Mouse (Mus musculus) left cerebral cortex, adult 8-10 months (tissue): ENCODE measurements around the gene Akap7. TPM values are rescaled to one million over a fixed set of nuclear protein-coding genes. Genes with fewer than 3 reads are reported as not detected.

ENCODE experiments used
- DNase-seq, 2 experiments: peaks; one replicate each; pipeline ENCODE4 v3.0.0; 2022; ENCODE audit warnings: low spot score in 2 of 2
- total RNA-seq, 4 experiments: library from RNA; stranded (reverse); gene quantifications; 2 replicates each; pipeline ENCODE4 v1.2.4; 2022

The Akap7 gene
- 10 to 100 TPM; 68.4 to 76.6 (median 72.1) TPM for total RNA-seq

DNA sequence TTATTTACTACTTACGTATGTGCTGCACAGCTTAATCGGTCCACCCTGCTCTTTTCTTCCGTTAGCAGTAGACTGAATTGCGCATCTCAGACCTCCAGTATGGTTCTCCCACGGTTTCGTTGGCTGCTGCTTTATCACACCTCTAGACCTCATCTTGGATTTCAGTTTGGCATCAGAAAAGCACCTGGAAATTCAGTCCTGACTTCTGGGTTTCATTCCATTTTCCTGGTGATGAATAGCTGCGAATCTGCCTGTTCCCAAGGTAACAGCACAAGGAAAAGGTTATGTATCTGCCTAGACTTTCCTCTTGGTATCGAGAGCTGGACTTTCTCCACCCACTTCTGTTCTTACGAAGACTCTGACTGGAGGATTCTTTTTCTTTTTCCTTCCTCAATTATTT lies at the start of gene Akap7:
Akap7 (minus strand) TSS at position 101 of the 400 bp plus-strand sequence.
- DNase-seq: no peak

DNA sequence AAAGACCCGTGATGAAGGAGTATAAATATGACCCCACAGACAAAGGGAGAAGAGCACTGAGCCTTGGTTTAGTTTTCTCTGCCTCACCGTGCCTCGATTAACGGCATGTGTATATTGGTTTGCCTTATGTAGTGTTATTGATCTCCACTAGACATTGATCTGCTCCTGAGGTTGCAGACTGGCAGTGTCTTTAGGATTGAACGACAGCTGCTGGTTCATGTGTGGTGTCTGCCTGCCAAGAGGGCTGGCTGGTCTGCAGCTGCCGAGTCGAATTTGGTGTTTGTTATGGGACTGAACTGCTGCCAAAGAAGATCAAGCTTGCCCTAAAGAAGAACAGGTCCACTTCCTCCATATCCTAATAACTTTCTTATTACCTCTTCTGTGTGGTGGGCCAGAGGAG lies 46.7 kb upstream of the Akap7 start:
- no peak for DNase-seq

DNA sequence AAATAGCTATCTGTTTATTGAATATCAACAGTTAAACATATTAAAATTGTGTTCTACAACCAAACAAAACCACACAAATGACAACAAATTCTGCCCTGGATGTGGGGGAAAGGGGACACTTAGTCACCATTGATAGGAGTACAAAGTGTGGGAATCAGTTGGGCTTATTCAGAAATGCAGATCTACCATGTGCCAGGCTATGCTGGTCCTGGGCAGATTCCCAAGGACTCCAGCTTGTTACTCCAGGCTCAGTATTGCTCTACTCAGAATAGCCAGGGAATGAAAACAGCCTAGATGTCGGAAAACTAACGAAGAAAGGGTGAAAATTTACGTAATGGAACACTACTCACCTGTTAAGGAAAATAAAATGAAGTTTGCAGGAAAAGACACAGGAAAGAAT lies 46.3 kb upstream of the Akap7 start:
- no peak for DNase-seq

DNA sequence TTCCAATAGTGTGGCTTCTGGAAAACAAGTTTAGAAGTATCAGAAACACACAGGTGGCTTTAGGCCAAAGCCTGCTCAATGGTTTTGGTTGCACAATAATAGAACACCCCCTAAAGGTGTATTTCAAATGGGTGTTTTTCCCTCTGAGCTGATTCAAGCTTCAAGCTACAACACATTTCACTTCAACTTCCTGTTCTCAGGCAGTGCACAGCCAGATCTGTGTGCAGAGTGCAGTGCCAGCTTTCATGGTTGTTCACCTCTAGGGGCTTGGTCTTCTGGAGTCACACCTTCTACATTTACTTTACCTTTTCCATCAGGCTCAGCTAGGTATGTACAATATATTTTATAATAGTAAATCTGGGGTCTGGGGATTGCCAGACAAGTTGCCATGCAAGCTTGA lies 35.1 kb upstream of the Akap7 start:
- no peak for DNase-seq

DNA sequence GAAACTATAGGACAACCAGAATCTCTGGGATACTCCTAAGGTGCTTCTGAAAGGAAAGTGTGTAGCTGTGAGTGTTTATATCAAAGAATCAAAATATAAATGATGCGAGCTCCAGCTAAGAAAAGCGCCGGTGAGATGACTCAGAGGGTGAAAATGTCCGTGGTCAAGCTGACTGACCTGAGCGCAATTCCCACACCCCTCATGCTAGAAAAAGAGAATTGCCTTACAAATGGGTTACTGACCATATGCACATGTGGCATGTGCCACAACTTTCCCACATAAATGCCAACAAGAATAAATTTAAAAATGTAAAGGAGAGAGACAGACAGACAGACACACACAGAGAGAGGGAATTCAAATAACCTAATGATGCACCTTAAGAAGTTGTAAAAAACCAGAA lies 33.0 kb upstream of the Akap7 start:
- no peak for DNase-seq

DNA sequence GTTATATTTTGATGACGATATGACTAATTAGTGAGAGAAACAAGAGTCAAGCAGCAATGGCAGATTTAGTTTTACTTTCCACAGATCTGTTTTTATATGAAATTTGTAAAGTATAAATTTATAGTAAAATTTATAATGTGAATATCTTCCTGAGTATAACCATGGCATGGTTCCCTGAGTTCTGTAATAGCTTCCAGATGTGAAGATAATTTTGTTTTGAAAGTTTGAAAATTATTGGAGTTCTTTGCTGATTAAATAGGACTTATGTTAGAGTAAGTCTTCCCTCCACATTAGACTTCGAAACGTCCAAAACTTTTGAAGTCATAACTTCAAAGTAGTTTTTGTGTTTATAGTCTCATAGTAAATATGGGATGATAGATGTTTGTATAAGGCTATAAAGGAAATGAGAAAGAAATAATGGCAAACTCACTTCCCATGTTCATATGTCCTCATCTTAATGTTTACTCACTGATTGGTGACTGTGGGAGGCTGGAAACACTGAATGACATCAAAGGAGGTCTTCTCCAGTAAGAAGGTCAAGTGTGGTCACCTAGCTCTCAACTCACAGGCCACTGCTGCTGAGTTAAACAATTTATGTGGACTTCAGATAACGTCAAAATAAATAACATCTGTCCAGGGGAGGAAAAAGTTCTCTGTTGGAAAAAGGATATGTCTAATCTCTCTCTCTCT lies 25.9 kb upstream of the Akap7 start:
- no peak for DNase-seq

DNA sequence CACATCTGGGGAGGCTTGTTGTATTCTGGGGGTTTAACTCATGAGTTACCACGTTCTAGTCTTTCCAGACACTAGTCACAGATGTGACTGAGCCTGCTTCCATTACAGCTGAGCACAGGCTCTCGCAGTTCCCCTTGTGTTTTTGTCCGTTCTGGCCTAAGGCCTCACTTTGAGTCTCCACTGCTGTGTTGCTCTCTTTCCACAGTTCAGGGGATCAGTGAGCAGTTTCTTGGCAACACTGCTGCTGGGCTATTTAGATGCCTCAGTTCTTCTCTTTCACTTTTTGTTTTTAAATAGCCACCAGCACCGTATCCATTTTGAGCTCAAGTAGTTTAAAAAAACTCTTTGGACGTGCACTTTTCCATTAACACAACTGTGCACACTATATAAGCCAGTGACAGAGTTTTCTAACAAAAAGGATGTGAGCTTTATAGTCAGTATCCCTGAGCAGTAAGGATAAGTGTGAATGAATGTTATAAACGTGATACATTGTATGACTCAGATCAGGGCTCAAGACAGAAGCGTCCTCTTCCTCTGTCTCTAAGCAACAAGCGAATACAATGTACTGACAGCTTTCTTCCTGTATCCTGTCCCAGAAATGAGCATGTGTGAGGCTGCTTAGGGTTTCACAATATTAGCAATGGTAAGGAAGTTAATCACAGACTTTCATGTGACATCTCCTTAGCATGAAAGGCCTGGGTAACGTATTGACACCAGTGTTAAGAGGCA lies 23.8 kb upstream of the Akap7 start:
- no peak for DNase-seq

DNA sequence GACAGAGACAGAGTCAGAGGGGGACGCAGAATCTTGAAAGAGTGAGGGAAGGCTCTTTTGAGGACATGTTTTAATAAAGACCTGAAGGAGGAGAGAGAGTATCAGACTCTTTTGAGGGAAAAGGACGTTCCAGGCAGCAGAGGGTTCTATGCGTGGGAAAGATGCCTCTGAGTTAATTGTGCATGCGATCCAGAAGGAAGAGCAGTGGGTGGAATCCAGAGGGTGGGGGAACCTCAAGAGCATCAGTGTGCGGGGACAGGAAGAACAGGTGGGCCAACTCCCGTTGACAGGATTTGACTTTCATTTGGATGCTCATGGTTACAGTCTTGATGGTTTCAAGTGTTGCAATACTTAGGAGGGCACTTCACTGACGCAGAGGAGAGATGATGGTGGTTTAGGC lies 22.4 kb upstream of the Akap7 start:
- peak in 1 of 2 experiments; percentile 18 for DNase-seq

DNA sequence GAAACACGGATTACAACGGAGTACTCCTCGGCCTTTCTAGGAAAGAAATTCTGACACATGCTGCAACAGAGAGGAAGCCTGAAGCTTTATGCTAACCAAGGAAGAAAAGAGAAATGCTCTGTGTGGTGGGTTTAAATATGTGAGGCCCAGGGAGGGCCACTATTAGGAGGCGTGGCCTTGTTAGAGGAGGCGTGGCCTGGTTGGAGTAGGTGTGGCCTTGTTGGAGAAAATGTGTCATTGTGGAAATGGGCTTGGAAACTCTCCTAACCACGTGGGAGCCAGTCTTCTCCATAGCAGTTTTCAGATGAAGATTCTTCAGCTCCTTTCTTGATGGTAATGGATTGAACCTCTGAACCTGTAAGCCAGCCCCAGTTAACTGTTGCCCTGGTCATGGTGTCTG lies 19.8 kb upstream of the Akap7 start:
- DNase-seq: no peak

DNA sequence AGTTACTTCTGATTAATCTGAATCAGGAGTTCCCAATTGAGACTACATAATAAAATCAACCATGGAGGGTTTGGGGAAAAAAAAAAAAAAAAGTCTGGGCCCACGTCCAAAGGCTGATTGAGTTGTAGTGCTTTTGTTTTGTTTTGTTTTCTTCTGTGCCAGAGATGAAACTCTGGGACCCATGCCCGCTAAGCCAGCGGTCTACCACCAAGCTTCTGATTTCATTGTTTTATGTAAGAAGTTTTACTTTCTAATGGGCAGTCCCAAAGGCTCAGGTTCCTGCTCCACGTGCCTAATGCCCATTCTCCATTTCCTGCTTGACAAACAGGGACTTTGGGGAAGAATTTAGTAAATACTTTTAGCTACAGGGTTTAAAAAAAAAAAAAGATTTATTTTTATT lies 18.0 kb upstream of the Akap7 start:
- no peak for DNase-seq

DNA sequence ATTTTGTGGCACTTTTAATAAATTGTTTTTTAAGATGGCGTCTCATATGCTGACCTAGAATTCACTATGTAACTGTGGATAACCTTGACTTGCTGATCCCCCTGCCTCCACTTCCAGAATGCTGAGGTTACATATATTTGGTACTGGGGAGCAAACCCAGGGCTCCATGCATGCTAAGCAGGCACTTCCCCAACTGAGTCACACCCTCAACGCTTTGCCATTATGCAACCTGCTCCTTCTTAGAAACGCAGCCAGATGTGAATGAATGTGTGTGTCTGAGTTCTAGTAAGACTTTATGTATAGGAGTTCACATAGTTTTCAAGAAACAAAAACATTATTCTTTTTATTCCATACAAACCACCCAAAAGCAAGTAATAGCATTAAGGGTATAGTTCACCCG lies 13.5 kb upstream of the Akap7 start:
- DNase-seq: no peak

DNA sequence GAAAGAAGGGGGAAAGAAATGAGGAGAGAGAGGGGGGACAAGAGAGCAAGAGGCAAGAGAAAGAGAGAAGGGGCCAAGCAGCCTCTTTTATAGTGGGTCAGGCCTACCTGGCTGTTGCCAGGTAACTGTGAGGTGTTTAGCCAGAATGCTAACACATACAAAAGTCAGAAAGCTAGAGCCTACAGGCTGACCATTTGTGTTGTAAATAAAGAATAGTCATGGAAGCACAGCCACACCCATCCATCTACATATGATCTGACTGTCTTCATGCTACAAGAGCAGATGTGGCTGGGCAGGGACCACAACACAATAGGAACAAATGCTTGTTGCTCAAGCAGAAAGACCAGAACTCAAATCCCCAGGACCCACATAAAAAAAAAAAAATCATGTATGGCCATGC lies 11.9 kb upstream of the Akap7 start:
- DNase-seq: no peak

DNA sequence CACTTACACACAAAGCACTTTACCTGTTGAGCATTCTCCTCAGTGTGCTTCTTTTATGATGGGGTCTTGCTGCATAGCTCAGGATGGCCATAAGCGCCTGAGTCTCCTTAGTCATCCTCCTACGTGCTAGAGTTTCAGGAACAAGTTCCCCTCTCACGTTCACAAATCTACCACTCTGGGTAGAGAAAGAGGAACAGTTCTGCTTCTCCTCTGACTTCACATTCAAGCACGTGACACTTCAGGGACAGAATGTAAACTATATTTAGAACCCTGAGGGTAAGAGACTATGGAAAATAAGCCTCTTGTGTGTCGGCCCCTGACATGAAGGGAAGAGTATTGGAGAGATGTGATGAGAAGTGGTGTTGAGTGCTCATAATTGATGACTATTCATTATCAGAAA lies 10.7 kb upstream of the Akap7 start:
- DNase-seq: no peak

DNA sequence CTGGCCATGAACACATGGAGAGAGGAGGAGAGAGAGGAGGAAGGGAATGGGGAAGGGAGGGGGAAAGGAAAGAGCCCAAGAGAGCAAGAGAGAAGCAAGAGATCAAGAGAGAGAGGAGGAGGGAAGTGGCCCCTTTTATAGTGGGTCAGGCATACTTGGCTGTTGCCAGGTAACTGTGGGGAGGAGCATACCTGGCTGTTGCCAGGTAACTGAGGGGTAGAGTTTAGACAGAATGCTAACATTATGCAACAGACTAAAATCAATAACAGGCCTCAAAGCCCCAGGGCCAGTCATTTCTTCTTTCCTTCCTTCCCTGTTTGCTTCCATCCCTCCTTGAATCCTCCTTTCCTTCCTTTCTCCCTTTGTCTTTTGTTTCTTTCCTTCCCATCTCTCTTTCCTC lies 10.0 kb upstream of the Akap7 start:
- no peak for DNase-seq

DNA sequence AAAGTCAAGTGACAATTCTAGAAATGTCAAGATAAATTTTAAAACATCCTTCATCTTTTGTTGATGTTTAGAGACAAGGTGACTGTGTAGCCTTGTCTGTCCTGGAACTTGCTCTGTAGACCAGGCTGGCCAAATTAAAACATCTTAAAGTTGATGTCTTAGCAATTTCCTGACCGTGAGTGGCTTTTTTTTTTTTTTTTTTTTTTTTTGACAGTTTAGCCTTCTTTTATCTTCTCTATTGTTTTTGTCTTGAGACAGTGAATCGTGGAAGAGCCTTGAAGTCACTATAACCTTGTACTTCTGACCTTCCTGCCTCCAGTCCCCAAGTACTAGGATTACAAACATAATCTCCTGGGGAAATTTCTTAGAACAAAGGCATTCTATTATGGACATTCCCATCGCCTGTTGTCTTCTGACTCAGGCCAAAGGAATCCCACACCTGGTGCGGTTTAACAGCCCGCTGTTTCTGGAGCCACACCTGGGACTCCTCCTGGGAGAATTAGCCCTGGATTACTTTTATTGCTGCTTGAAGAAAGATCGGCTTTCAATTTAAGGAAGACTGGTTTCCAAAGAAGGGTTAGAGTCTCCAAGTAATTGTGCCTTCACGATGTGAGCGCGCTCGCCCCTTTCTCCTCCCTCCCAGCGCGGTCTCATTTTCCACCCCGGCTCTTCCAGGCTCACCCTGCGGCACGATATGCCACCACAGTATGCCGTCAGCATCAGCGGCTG lies 6.3 kb upstream of the Akap7 start:
- DNase-seq: no peak

DNA sequence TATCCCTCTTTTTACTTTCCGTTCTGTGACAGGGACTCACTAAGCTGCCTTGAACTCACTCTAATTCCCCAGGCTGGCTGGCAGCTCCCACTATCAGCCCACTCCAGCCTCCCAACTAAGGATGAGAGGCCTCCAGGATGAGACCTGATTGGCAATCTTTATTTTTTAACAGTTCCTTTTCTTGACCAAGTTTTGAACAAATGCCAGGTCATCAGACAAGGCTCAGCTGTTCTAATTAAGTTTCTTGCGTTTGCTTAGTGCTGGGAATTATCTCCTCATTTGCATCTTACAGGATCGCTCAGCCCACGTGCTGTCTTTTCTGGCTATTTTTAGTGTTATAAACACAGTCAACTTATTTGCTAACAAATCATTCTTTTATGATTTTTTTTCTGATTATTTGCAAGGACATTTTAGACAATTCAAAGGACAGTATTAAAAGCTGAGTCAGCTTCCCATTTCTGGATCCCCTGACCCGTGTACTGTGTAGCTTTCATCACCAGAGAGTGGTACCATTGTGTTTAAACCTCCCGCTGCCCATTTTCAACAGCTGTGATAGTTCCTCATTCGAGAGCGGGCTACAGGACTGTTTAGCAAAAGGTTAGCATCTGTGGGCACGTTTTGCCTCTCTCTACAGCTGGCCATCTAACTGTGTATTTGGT lies 4.0 kb upstream of the Akap7 start:
- no peak for DNase-seq

DNA sequence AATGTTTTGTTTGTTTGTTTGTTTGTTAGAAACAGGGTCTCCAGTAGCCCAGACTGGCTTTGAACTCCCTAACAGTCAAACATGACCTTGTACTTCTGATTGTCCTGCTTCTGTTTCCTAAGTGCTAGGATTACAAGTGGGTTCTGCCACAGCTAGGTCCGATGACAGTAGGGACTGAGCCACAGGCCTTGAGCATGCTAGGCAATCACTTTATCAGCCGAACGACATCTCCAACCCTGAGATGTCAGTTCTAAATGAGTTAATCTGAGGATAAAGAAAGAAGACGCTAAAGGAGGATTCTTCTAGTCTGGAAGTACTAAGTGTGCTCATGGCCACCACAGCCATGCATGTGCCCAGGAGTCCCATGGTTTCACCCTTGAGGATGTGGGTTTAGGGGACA lies 3.1 kb upstream of the Akap7 start:
- DNase-seq: no peak

DNA sequence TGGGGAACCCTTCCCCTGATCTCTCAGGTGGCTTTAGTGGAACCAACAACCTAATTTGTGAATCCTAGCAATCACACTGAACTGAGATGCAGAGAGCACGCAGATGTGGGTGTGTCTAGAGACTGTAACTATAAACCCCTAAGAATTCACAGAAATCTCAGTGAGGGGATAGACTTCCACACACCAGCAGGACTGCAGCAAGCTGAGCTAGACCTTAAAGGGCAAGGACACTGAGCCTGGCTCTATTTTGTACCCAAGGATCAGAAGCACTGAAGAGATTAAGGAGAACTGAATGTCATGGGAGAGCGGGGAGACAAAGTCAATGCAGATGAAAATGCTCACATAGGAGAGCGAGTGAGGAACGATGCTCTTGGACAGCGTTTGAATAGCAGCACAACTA lies 2.3 kb upstream of the Akap7 start:
- no peak for DNase-seq

DNA sequence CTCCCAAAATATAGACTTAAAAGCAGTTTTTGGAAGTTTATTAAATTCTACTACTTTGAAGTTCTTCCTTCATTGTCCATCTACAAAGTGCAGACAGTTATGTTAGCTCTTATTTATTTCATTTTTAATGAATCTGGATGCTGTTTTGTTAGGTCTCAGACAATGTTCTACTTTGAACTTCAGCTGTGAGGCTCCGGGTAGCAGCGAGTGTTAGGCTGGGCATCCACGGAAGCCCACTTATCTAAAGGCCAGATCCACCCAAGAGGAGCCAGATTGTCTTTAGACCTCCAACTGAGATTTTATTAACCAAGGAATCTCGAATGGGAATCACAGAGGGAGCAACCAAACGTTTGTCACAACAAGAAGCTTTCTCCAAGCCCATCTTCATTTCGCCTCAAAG lies 2.5 kb downstream of the Akap7 start:
- no peak for DNase-seq

DNA sequence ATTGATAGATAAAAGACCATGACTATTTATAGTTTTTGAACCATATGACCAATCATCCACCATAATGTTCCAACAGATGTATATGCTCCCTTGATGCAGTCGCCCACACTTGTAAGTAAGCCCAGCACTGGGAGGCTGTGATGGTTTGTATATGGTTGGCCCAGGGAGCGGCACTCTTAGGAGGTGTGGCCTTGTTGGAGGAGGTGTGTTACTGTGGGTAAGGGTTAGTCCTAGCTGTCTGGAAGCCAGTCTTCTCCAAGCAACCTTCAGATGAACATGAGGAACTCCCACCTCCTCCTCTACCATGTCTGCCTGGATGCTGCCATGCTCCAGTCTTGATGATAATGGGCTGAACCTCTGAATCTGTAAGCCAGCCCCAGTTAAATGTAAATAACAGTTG lies 3.1 kb downstream of the Akap7 start:
- DNase-seq: no peak

DNA sequence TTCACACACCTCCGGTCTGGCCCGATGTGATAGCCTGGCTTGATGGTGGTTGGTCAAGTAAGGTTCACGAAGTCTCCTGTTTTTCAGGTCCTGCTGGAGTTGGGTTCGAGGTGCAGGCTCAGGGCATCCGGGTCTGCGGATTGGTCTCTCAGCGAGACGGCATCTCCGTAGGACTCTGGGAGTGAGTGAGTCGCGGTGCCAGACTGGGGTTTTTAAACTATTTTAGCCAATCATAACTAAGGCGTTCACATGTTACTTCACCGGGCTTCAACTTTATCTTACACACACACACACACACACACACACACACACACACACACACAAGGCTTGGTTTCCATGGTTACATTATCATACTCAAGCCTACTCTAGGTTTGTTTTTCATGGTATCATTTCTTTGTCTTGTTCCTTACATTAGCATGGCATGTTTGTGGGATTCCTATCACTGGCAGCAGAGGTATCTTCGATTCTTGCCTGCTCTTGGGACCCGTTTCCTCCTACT lies 8.6 kb downstream of the Akap7 start:
- no peak for DNase-seq

DNA sequence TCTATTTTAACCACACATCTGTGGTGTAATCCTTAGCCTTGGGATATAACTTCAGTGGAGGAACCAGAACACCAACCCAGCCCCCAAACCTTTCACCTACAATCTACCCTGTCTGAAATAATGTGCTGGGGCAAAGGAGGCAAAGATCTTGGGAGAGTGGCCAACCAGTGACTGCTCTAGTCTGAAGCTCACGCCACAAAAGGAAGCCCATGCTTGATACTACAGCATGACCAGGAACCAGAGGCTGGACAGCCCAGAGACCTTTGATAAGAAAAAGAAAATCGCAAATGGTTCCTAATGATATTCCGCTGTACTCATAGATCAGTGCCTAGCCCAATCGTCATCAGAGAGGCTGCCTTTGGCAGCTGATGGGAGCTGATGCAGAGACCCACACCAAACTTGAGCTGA lies 9.4 kb downstream of the Akap7 start:
- DNase-seq: no peak
